19 mouse cellular contexts compared by ENCODE assay signal in genomic region chr8:89871966-89872365, GRCm38 (mm10).
DNase-seq lines count a peak whose midpoint lies in the region; ATAC-seq and TF ChIP-seq lines count a peak whose summit lies in the region.
"Had no signal": no experiment of that assay in that cellular context is flagged by ENCODE, and none has a peak within 500 bp of the region (broad histone marks: within the 10 kb centered on the region; RNA-seq: fewer than 3 reads in every experiment).

No protein-coding gene starts in this region.

- 0 out of 2 replicates have a peak, but pooled peaks cover 3% of the 10 kb centered on the region for H3K4me1 ChIP-seq in forebrain, postnatal 0 days (ENCODE audit: insufficient read depth)
- H3K4me1 ChIP-seq in forebrain, embryonic 11.5 days (replicated peaks; ENCODE audit: control insufficient read depth, insufficient read depth, low read length): no peaks in the 10 kb centered on the region
- H3K4me1 ChIP-seq: limb, embryonic 10.5 days; liver, embryonic 13.5 days had no signal

- H3K27me3 ChIP-seq in forebrain, postnatal 0 days (ENCODE audit: insufficient read depth, low read length): no peaks in the 10 kb centered on the region
- no peaks in the 10 kb centered on the region for H3K27me3 ChIP-seq in forebrain, embryonic 11.5 days (ENCODE audit: control insufficient read depth, insufficient read depth, low read length)
- H3K27me3 ChIP-seq: liver, embryonic 13.5 days; neural tube, embryonic 12.5 days had no signal

- H3K9ac ChIP-seq in forebrain, postnatal 0 days: no peak overlapping the region
- no peak overlapping the region for H3K9ac ChIP-seq in forebrain, embryonic 11.5 days (ENCODE audit: low read length)
- H3K9ac ChIP-seq: hindbrain, embryonic 14.5 days; liver, embryonic 13.5 days; neural tube, embryonic 12.5 days had no signal

- no peak overlapping the region for H3K4me2 ChIP-seq in forebrain, postnatal 0 days (ENCODE audit: low read depth)
- H3K4me2 ChIP-seq in forebrain, embryonic 11.5 days (ENCODE audit: low read depth, low read length, severe bottlenecking): no peak overlapping the region
- H3K4me2 ChIP-seq: hindbrain, embryonic 14.5 days; liver, embryonic 13.5 days; neural tube, embryonic 12.5 days had no signal

- H3K4me3 ChIP-seq in forebrain, postnatal 0 days (ENCODE audit: low read depth, low read length): no peak overlapping the region
- no peak overlapping the region for H3K4me3 ChIP-seq in forebrain, embryonic 11.5 days (ENCODE audit: low read depth, low read length)
- H3K4me3 ChIP-seq: gastrocnemius, adult 2 months; limb, embryonic 10.5 days; liver, embryonic 13.5 days; neural tube, embryonic 12.5 days had no signal

- intact Hi-C loops in left cerebral cortex, postnatal 25 days (cut with DNase I): loop anchor here (10.0 kb wide), 1 partner anchor 673 kb away; no protein-coding TSS in a partner anchor
- intact Hi-C loops in heart, postnatal 10 days (cut with DNase I): no loop called here

- DNase-seq in forebrain, postnatal 0 days: peak; percentile 61
- no peak for DNase-seq in forebrain, embryonic 11.5 days (ENCODE audit: low spot score)
- DNase-seq in ES-CJ7 (ENCODE audit: low read depth, low spot score) (peak; percentile 11), adipocyte (ENCODE audit: low spot score) (no peak)
- peak; percentile 12 to 13 for DNase-seq in frontal cortex, postnatal 10 days (ENCODE audit: low spot score in 2 of 2)
- DNase-seq in left cerebral cortex, postnatal 25 days (ENCODE audit: low spot score in 2 of 2): peak; percentile 39 to 71
- DNase-seq in heart, postnatal 10 days: no peak
- DNase-seq in adrenal gland, adult (ENCODE audit: inconsistent age in 2 of 2, low spot score in 1 of 2): no peak
- DNase-seq: adrenal gland, adult 8-10 months; cerebellum, postnatal 14 days; gastrocnemius, adult 2 months; heart, adult 11 months; kidney, postnatal 25 days; liver, embryonic 13.5 days had no signal

- no peaks in the 10 kb centered on the region for H3K36me3 ChIP-seq in forebrain, postnatal 0 days (ENCODE audit: insufficient read depth)
- H3K36me3 ChIP-seq in forebrain, embryonic 11.5 days (ENCODE audit: control insufficient read depth, insufficient read depth, low read length): no peaks in the 10 kb centered on the region
- H3K36me3 ChIP-seq: limb, embryonic 10.5 days; liver, embryonic 13.5 days; neural tube, embryonic 12.5 days had no signal

- H3K27ac ChIP-seq in forebrain, postnatal 0 days (ENCODE audit: low read depth, low read length): peak overlapping the region; percentile 60
- no peak overlapping the region for H3K27ac ChIP-seq in forebrain, embryonic 11.5 days (ENCODE audit: low read depth, low read length)
- H3K27ac ChIP-seq: gastrocnemius, adult 2 months; hindbrain, embryonic 14.5 days; limb, embryonic 10.5 days; liver, embryonic 13.5 days; neural tube, embryonic 12.5 days had no signal

- peak; percentile 42 for TF ChIP-seq CTCF in forebrain, postnatal 0 days (IDR thresholded peaks at IDR 0.05; ENCODE audit: low read depth)

- 67% methylated on average over 5 of the region's 5 CpGs for WGBS in forebrain, postnatal 0 days
- WGBS in forebrain, embryonic 11.5 days: 83% methylated on average over 5 of the region's 5 CpGs

- peak; percentile 81 for ATAC-seq in forebrain, postnatal 0 days
- ATAC-seq in forebrain, embryonic 11.5 days (replicated peaks; ENCODE audit: low FRiP score): no peak
- ATAC-seq: intestine, embryonic 16.5 days; Patski had no signal

- H3K9me3 ChIP-seq in forebrain, postnatal 0 days (ENCODE audit: low read length): no peaks in the 10 kb centered on the region
- no peaks in the 10 kb centered on the region for H3K9me3 ChIP-seq in forebrain, embryonic 11.5 days (ENCODE audit: control insufficient read depth, low read length)
- H3K9me3 ChIP-seq: limb, embryonic 10.5 days; liver, embryonic 13.5 days; neural tube, embryonic 12.5 days had no signal

Comparison
In these comparisons a context has a peak if more than half of its experiments do, and no peak if none do; other contexts are left out.
1. DNase-seq: peak in forebrain, postnatal 0 days (single experiment), ES-CJ7 (single experiment), frontal cortex, postnatal 10 days (2 of 2) and left cerebral cortex, postnatal 25 days (2 of 2); none in forebrain, embryonic 11.5 days (single experiment), adipocyte (single experiment), heart, postnatal 10 days (0 of 2) and adrenal gland, adult (0 of 2).